Mouse (Mus musculus) monocyte, adult 5-6 weeks (primary cell): ENCODE data around the gene Cby1. TPM values are rescaled to one million over a fixed set of nuclear protein-coding genes. Genes with fewer than 3 reads are reported as not detected.

ENCODE experiments used
- ATAC-seq: fragments of 153-309, 156-312 bp; replicated peaks from 2 replicates; pipeline ENCODE4 v1.8.0; 2017; ENCODE audit warnings: mild to moderate bottlenecking; ENCODE audit not compliant: low TSS enrichment, insufficient number of reproducible peaks, severe bottlenecking, poor library complexity, low FRiP score
- total RNA-seq: library from RNA; stranded (forward); fragments of 200-1000, 200-491, 200-594 nt; gene quantifications from 3 replicates; pipeline ENCODE4 v1.2.3, GENCODE M21; 2017

The Cby1 gene
- total RNA-seq, 1 experiment from 2014 or later, result 18.3 TPM

DNA sequence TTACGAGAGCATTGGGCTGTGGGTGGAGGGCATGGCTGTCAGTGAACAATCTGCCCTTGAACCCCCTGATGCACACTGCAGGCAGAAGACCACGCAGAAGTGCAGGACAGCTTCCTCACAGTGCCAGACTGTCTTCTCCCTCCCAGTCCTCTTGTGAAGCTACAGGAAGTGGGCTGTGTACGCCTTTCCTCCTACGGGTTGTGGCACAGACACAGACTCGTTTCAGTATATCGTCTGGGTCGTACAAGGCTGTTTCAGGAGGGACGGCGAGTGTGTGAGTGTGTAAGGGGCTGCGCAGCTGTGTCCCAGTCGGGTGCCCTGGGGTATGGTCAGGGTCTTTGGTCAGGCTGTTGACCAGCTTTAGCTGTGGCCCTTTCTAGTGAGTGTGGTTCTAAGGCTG, 34.7 kb downstream of the Cby1 start:
- ATAC-seq, result no peak

DNA sequence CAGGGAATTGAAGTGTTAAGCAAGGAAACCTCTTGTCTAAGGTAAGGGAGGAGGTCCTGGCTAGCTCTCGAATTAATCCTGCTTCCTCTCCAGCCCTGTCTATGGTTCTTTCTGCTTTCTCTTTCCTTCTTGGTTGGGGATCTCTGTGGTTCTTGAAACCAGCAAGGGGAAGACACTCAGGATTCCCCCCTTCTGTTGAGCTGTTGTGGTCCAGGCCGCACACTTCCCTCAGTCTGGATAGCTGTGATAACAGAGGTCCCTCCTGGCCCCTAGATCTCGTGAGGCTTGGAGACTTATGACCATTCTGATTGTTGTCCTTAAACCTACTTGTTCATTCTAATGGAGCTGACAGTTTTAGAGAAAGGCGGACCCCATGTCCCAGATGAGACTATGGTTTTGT, 35.5 kb downstream of the Cby1 start:
- ATAC-seq, result no peak

DNA sequence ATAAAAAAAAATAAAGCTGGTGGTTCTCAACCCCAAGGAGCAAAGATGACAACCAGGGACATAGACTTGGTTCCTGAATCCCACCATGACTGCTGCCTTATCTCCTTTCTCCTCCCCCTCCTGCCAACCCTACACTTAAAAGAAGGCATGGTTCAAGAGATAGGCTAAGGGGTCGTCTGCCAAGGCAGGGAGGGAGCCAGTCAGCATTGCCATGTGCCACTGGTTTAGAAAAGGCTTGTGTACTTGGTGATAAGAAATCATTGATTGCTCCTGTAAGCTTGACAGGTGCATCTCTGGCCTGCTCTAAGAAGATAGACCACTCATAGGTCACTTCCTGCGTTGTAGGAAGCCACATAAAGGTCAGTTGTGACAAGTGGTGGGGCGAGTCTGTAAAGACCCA, 36.5 kb downstream of the Cby1 start:
- no peak for ATAC-seq

DNA sequence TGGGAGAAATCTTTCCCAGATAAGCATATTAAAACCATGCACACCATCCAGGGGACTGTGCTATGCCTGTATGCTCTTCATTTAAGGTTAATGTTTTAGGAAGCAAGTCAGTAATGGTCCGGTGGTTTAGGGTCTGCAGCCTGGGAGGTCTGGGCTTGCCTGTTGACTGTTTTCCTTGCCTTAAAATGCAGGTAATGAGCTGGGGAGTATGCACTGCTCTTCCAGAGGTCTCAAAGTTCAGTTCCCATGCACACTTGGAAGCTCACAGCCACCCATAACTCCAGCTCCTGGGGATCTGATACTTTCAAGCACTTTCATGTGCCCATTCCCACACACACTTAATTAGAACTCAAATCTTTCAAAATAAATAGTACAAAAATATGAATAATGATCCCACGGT, 37.5 kb downstream of the Cby1 start:
- no peak for ATAC-seq

DNA sequence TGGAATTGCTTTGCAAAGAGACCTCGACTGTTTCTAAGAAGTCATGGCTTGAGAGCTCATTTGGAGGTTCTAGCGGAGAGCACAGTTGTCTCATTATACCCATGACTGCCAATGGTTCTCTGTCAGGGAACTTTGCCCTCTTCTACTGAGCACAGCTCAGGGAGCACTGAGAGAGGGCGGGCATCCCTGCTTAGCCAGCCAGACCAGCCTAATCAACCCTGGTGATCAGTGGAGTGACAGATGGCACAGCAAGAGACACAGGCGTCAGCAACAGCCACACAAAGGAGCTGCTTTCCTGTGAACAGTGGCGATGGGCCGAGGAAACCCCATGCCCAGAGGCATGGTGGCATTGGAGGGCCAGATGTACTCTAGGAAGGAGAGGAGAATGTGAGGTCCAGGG, 38.0 kb downstream of the Cby1 start:
- no peak for ATAC-seq

DNA sequence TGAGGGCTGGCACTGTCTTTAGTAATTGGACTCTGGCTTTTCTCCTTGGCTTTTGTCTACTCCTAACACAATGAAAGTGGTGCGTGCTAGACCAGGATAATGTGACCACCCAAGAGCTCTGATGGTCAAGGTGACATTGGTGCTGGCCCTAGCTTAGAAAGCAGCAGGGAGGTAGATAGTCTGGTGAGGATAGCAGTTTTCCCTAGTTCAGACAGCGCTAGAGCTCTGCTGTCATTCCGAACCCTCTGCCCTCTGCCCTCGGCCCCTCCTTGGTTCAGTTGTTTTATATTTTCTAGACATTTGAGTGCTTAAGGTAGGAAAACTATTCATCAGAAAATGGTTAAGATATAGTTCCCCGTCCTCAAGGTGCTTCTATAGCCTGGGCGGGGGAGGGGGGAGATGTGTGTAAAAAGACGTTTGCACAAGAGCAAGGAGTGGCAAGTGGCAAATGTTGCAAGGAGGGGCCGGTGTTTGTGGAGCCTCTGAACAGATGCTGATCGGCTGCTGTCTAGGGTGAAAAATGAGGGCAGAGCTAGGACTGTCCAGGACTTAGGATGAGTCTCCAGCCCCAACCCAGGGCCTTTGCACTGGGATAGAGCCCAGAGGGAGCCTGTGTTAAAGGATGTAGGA, 38.7 kb downstream of the Cby1 start:
- ATAC-seq, result no peak

DNA sequence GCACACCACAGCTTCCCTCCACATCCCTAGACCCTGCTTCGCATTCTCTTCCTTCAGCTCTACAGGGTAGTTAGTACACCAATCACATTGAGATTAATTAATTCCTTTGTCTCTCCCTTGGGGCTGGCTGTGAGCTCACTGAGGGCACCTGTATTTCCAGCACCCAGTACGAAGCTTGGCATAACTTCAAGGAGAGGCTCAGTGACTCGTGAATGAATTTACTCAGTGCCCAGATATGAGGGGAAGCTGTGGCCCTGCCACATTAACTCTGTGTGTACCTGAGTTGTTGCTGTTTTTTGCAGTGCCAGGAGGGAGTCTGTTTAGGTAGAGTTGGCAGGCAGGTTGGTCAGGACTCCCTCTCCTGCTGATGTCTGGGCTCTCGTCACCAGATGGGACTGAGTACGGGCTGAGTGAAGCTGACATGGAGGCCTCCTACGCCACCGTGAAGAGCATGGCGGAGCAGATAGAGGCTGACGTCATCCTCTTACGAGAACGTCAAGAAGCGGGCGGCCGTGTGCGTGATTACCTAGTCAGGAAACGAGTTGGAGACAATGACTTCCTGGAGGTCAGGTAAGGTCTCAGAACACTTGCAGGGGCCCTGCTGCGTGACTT, 47.7 kb downstream of the Cby1 start:
- ATAC-seq, result no peak

DNA sequence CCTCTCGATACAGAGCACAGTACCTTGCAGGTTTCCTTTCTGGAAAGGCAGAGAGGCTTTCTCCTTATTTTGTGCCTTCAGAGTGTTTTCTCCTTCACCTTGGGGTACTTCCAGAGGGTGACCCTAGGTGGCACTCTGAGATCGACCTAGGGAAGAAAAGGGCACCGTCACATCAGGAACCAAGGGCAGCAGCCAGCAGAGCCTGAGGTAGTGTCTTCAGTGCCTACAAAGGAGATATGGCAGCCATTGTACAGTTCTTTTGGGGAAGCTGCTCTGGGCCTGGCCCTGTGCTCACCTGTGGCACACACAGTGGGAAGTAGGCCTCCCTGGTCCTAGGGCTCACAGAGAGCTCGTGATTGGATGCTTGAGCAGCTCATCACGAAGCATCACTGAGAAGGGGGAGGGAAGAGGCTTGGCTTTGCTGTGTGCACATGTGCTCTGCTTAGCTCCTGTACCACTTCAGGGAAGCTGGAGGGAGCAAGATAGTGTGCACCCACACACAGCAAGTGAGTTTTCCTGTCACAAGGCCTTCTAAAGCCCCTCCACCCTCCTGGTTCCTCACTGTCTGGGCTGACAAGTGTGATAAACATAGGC, 49.3 kb downstream of the Cby1 start:
- no peak for ATAC-seq

DNA sequence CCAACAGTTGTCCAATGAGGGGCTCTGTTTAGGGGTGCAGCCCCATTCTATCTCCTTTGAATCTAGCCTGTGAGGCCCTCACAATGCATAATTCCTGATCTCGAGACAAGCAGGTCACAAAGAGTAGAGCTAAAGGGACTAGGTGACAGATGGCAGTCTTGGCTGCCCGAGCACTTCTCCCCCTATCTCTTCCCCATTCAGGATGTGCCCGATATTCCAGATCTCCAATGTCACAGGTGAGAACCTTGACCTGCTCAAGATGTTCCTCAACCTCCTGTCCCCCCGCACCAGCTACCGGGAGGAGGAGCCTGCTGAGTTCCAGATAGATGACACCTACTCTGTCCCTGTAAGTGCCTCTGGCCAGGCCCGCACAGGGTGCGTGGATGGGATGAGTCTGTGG, 56.6 kb downstream of the Cby1 start:
- ATAC-seq, result no peak

DNA sequence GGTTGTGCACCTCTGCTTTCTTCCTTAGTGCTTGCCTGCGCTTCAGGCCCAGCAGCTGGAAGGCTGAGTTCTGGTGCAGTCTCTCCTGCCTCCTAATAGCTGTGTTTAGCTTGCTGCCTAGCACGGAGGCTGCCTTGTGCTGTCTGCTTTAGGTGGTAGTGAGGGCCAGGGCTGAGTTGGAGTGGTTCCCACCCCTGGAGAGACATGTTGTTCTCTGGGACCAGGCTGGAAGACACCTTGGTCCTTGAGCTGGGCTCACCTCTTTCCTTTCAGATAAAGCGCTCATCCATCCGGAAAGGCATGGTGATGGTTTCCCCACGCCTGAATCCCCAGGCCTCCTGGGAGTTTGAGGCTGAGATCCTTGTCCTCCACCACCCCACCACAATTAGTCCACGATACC, 57.7 kb downstream of the Cby1 start:
- ATAC-seq, result no peak

Other genes with a start within 250 kb of the Cby1 start
- gene Csnk1e, start 203.6 kb upstream of the Cby1 start, total RNA-seq, result 40.4 to 66.9 TPM (median 49.9 TPM) in 3 replicates
- gene Kcnj4, start 154.0 kb upstream of the Cby1 start, total RNA-seq, result not detected in 3 replicates
- not detected in 3 replicates for gene Kdelr3, start 142.8 kb upstream of the Cby1 start, total RNA-seq
- 261 to 381 TPM (median 262 TPM) in 3 replicates for gene Ddx17, start 112.5 kb upstream of the Cby1 start, total RNA-seq
- 0.97 TPM in 1 of 3 replicates, not detected in the others for gene Dmc1, start 54.1 kb upstream of the Cby1 start, total RNA-seq
- gene Fam227a, start 243 bp upstream of the Cby1 start, total RNA-seq, result 1.0 to 4.5 TPM (median 1.3 TPM) in 3 replicates
- 84.8 to 123 TPM (median 106 TPM) in 3 replicates for gene Tomm22, start 11.7 kb downstream of the Cby1 start, total RNA-seq
- gene Josd1, start 28.7 kb downstream of the Cby1 start, total RNA-seq, result 15.8 to 20.3 TPM (median 16.9 TPM) in 3 replicates
- 53.0 to 76.7 TPM (median 73.7 TPM) in 3 replicates for gene Gtpbp1, start 31.6 kb downstream of the Cby1 start, total RNA-seq
- 138 to 194 TPM (median 160 TPM) in 3 replicates for gene Sun2, start 83.3 kb downstream of the Cby1 start, total RNA-seq
- gene Dnal4, start 118.7 kb downstream of the Cby1 start, total RNA-seq, result 8.3 to 15.0 TPM (median 9.1 TPM) in 3 replicates
- 0.10 TPM in 1 of 3 replicates, not detected in the others for gene Nptxr, start 145.6 kb downstream of the Cby1 start, total RNA-seq
- gene Npcd, start 175.0 kb downstream of the Cby1 start, total RNA-seq, result not detected in 3 replicates
- gene Cbx6, start 175.5 kb downstream of the Cby1 start, total RNA-seq, result 2.5 to 7.1 TPM (median 6.5 TPM) in 3 replicates
- gene Apobec3, start 232.5 kb downstream of the Cby1 start, total RNA-seq, result 85.0 to 218 TPM (median 113 TPM) in 3 replicates